Mouse (Mus musculus) lung, postnatal 36 days (tissue): Measurements from ENCODE around the gene Ugt1a5.

ENCODE experiments used
- DNase-seq: peaks from one replicate; pipeline ENCODE4 v3.0.0; 2022; ENCODE audit warnings: mixed read lengths

The Ugt1a5 gene

DNA sequence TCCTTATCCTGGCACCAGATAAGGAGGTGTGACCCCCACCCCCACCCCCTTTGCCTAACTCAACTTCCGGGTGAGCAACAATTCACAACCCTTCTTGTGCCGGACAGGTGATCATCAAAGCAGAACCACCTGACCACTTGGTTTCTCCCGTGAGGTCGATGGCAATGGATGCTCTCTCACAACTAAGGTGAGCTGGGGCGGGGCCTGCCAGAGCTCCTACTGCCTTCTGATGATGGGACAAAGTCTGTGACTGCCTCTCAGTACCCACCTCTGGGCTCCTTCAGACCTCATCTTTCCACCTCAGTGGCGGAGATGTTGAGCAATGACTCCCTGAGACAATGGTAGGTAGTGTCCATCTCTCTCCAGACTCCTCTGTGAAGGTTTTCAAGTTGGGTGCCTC is 80.1 kb downstream of the Ugt1a5 start:
- no peak for DNase-seq

- DNase-seq: no peak
These were observed 80.6 kb downstream of the Ugt1a5 start for GRCm38 (mm10) chr1:88246386-88246785.

- DNase-seq: no peak
These were observed 81.8 kb downstream of the Ugt1a5 start for GRCm38 (mm10) chr1:88247660-88248059.

- DNase-seq: no peak
These were observed 82.8 kb downstream of the Ugt1a5 start for GRCm38 (mm10) chr1:88248658-88249057.

DNA sequence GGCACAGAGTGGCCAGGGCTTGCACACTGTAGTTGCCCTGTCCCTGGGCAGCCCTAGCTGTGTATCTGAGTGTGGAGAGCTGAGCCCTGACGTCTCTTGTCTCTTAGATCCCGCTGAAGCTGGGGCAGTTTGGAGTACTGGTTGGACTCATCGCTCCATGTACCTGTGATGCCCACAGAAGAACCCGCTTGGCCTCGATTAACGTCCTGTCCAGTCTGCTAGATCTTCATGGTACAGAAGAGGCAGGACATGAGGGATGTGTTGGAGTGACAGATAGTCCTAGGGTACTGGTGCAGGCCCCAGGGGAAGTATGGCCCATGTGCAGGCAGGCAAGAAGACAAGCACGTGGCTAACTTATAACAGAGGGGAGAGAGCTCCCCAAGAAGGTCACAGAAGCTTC is 83.8 kb downstream of the Ugt1a5 start:
- no peak for DNase-seq

- DNase-seq: no peak
These were observed 84.2 kb downstream of the Ugt1a5 start for GRCm38 (mm10) chr1:88250023-88250422.

GRCm38 (mm10) chr1:88253106-88253505 is 87.3 kb downstream of the Ugt1a5 start:
- no peak for DNase-seq

DNA sequence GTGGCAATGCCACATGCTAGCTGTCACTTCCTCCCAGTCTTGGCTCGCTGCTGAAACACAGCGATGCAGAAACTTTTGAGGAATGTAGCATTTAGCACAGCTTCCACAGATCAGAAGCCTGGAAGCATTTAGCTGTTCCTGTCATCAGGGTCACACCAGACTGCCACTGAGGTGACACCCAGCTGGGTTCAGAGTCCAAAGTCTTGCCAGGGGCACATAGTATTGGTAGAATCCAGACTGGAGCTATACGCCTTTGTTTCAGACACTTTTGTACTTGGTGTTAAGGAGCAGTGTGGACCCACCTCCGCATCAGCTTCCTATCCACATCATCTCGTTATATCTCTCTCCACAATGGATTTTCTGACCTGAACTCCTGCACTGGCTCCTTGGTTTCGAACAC is 87.7 kb downstream of the Ugt1a5 start:
- DNase-seq: no peak

DNA sequence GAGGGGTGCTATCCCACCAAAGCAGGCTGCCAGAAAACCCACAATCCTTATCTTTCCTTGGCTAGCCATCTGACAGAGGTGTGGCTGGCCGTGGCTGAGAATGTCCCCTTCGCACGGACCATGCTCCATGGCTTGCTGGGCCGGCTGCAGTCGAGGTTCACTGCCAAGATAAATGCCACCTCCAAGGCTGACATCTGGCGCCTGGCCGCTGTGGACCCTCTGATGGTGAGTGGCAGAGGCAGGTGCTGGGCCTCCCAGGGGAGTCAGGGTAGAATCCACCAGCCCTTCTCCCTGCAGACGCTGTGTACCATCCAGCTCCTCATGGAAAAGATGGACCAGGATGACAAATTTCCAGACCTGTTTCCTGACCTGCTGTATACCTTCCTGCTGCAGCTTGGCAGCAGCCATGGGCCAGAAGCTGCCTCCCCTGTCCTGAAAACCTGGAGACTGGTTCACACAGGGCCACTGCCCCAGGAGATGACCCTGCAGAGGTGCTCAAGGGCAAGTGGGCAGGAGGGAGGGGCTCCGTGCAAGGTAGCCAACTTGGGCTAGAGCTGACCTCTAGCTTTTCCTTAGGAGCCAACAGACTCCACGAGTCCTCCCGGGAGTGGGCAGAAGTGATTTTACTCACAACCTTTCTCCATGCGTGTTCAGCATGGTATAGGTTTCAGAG is 89.1 kb downstream of the Ugt1a5 start:
- DNase-seq: no peak

DNA sequence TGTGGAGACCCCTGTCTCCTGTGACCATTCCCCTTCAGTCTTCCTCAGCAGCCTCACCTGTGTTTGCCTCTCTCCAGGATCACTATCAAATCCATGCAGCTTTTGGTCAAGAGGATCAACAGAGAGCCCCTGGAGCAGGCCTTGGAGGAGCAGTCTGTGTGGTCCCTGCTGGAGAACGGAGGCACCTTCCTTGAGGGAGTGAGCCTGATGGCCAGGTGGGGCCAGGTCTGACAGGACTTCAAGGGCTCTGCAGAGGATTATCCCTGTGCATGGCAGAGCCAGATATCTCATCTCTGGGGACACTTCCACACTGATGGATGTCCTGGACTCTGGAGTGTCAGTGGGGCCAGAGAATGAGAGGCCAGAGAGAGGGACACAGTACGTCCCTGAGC is 89.7 kb downstream of the Ugt1a5 start:
- no peak for DNase-seq

- no peak for DNase-seq
These were observed 90.4 kb downstream of the Ugt1a5 start for GRCm38 (mm10) chr1:88255989-88256754.

GRCm38 (mm10) chr1:88256886-88257663 is 91.3 kb downstream of the Ugt1a5 start:
- no peak for DNase-seq

GRCm38 (mm10) chr1:88257681-88258080 is 91.9 kb downstream of the Ugt1a5 start:
- no peak for DNase-seq

DNA sequence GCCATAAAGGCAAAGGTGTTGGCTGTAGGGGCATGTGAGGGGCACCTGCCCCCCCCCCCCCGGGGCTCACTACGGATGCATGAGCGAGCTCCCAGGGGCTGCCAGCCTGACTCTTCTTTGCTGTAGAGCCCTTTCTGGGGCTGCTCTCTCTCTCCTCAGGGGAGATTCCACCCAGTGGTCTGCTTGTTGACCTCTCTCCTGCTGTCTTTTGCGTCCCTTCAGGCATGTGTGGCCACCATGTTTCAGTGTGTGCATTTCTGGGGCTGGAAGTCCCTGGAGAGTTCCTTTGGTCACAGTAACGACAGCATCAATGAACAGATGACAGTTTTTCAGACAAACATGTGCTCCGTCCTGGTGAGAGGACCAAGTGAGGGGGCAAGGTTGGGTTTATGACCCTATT is 92.5 kb downstream of the Ugt1a5 start:
- DNase-seq: no peak

DNA sequence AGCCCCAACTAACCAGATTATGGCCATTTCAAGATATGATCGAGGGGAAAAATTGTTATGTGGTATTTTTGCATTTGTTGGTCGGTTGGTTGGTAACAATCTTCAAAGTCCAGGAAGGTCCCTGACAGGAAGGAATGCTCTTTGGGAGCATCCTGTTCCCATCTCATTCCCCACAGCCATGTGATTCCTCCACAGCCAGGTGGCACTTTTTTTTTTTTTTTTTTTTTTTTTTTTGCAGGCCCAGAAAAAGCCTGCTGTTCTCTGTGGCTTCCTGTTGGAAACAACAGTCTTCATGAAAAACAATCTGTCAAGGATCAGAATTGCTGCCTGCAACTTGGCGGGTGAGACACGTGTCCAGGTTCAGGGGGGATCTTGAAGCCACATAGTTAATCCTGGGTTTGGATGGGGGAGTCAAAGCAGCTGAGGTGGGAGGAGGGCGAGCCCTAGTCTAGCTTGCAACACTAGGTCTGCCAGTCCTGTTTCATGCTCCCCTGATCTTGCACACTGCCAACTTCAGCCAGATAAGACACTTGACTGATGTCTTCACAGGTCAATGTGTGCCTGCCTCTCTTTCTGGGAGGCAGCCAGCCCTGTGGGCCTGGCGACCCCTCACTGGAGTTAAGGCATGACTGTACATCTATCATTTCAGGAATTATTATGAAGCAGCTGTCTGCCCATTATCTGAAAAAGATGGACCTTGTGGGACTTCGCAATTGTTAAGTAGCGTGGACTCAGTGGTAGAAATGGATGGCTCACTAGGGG is 93.2 kb downstream of the Ugt1a5 start:
- no peak for DNase-seq

DNA sequence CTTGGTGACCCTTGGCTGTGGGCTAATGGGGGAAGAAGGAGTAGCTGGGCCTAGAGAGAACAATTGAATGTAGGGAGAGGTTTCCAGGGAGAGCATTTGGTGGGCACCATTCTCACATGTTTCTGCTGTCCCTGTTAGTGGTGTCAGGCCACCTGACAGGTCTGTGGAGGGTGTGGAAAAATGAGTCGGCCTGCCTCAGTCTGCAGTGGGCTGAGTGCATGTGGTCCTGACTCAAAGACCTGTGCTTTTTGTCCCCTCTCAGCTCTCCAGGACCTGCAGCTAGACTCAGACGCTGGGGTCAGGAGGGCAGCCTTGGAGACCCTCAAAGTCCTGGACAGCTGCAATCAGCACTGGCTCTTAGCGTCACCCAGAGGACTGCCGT is 93.8 kb downstream of the Ugt1a5 start:
- no peak for DNase-seq

DNA sequence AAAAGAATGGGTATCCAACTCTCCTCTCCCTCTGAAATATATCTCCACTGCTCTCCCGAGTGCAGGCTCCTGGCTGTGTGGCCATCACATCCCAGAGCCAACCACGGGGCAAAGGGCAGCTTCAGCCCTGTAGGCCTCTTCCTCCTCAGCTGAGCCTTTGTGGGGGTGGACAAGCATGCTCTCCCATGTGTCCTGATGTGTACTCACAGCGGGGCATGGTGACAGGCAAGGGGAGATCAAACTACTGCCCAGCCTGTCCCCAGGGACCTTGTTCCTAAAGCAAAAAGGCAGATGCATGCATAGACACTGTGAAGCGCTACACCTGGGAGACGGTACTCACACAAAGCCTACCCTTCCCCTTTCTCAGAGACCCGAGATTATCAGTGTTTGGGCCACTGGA is 94.3 kb downstream of the Ugt1a5 start:
- DNase-seq: no peak

DNA sequence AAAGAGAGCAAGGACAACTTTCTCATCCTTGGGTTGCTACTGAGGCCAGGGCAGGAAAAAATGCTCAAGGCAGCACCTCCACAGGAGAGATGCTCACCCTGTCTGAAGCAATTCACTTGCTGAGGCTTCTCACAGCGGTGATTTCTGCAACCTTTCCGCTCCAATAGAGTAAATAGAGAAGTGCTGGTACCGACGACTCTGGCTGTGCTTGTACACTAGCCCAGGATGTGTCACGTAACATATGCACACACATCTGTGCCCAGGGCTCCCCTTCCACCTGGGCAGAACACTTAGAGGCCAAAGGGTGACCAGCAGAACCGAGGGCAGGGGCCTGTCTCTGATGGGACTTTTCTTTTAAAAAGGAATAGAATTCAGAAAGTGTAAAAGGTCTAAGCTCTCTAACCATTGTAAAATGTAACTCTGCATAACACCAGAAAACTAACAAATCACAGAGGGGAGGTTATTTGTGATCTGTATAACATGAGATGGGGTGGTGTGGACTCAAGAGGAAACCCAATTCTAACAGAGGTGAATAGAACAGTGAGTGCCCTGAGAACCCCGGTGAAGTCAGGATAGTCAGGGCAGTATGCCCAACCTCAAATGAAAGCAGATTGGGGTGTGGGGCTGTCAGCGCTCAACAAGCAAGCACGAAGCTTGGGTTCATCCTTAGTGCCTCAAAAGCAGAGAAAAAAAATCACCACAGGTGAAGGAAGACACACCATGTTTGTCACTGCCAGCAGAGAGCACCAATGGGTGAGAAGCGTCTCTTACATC is 95.0 kb downstream of the Ugt1a5 start:
- DNase-seq: no peak

DNA sequence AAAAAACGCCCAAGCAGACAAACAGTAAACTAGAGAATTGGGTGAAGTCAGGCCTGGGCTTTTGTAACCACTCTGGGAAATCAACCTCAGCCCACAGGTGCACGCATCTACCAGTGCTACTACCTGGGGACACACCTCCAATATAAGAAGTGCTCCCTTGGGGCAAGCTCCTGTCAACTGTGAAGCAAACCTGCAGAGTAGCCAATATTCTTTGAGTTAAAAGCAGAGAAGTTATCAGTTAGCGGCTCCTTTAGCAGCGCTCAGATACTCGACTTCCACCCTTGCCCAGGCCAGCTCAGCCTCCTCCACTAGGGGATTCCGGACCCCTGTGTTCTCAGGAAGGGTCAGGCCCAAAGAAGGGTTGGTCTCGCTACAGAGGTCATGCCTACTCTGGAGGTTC is 95.9 kb downstream of the Ugt1a5 start:
- DNase-seq: no peak

DNA sequence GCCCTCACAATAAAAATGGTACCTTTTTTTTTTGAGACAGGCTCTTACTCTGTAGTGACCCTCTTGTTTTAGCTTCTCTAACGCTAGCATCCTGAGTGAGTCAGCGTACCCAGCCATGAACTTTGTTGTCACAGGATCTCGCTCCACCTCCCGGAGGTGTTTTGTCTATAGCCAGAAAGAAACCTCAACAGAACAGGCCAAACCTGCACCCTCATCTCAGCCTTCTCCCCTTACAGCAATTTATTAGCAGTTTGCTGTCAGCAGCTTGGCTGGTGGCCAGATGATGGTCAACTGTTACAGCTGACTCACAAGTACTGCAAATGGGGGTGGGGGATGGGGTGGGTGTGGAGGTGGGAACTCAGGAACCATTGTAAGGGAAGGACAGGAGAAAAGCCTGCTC is 96.4 kb downstream of the Ugt1a5 start:
- DNase-seq: peak; percentile 63

DNA sequence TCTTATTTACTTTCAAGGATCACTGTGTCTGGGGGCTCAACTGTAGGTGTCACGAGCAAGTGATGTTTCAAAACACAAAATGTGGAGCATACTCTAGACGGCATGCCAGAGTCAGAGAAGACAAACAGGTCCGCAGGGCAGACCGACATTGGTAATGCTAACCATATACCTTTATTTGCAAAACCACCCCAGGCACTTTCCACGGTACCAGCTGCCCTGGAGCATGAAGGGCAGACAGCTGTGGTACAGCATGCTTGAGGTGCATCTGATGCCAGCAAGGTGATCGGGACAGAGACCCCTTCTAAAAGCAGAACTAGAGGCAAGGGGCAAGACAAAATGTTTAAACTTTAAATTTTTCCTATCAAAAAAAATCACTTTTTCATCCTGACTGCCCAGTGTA is 97.1 kb downstream of the Ugt1a5 start:
- no peak for DNase-seq

- DNase-seq: no peak
These were observed 98.0 kb downstream of the Ugt1a5 start for GRCm38 (mm10) chr1:88263778-88264177.
